9 mouse cellular contexts compared by ENCODE assay signal in genomic region chr2:24763115-24763557, GRCm38 (mm10). TPM values are rescaled to one million over a fixed set of nuclear protein-coding genes. Genes with fewer than 3 reads are reported as not detected.
A peak's percentile ranks its signal among the peaks of the same experiment; 100 is the strongest.
DNase-seq lines count a peak whose midpoint lies in the region; ATAC-seq and TF ChIP-seq lines count a peak whose summit lies in the region.
"Had no signal": no experiment of that assay in that cellular context is flagged by ENCODE, and none has a peak within 500 bp of the region (broad histone marks: within the 10 kb centered on the region; RNA-seq: fewer than 3 reads in every experiment).

Gene Cacna1b (minus strand): TSS chr2:24763152.

- ATAC-seq in kidney, embryonic 16.5 days (ENCODE audit: low FRiP score, low TSS enrichment), result peak; percentile 89
- peak; percentile 86 for ATAC-seq in intestine, postnatal 0 days
- ATAC-seq in neural tube, embryonic 13.5 days (ENCODE audit: low read depth), result peak; percentile 93

- H3K27ac ChIP-seq in kidney, embryonic 16.5 days (ENCODE audit: low read length), result no peak within 1 kb of the TSS
- no peak within 1 kb of the TSS for H3K27ac ChIP-seq in intestine, postnatal 0 days (ENCODE audit: low read depth, low read length)
- H3K27ac ChIP-seq in neural tube, embryonic 13.5 days (replicated peaks), result peak within 1 kb of the TSS; percentile 88

- peak within 1 kb of the TSS; percentile 58 for H3K4me3 ChIP-seq in kidney, embryonic 16.5 days (ENCODE audit: low read length)
- peak within 1 kb of the TSS; percentile 49 for H3K4me3 ChIP-seq in intestine, postnatal 0 days (ENCODE audit: low read depth, low read length)
- peak within 1 kb of the TSS; percentile 65 for H3K4me3 ChIP-seq in neural tube, embryonic 13.5 days

- H3K36me3 ChIP-seq in kidney, embryonic 16.5 days (ENCODE audit: insufficient read depth, low read length), result no peaks in the 10 kb centered on the region
- H3K36me3 ChIP-seq in intestine, postnatal 0 days (ENCODE audit: control insufficient read depth, insufficient read depth), result no peaks in the 10 kb centered on the region
- peaks cover 16% of the 10 kb centered on the region for H3K36me3 ChIP-seq in neural tube, embryonic 13.5 days

- H3K4me1 ChIP-seq in kidney, embryonic 16.5 days (ENCODE audit: insufficient read depth, low read length), result peaks cover 13% of the 10 kb centered on the region
- H3K4me1 ChIP-seq in intestine, postnatal 0 days (replicated peaks; ENCODE audit: control insufficient read depth, insufficient read depth, low read length), result peaks cover 8% of the 10 kb centered on the region; the same call in 1 of the 2 replicates
- H3K4me1 ChIP-seq in neural tube, embryonic 13.5 days (replicated peaks), result peaks cover 42% of the 10 kb centered on the region

- no peak within 1 kb of the TSS for H3K9ac ChIP-seq in kidney, embryonic 16.5 days (replicated peaks; ENCODE audit: low read length)
- H3K9ac ChIP-seq in intestine, postnatal 0 days (ENCODE audit: low read depth, low read length), result no peak within 1 kb of the TSS
- peak within 1 kb of the TSS; percentile 90 for H3K9ac ChIP-seq in neural tube, embryonic 13.5 days

- WGBS in kidney, embryonic 16.5 days, result under 1% methylated on average over 42 of the region's 42 CpGs
- 0% methylated on average over 38 of the region's 42 CpGs for WGBS in intestine, postnatal 0 days
- 0% methylated on average over 20 of the region's 42 CpGs for WGBS in neural tube, embryonic 13.5 days

- intact Hi-C loops in gastrocnemius, postnatal 14 days (cut with DNase I; ENCODE audit: low total_unique reads), result no loop called here

- H3K9me3 ChIP-seq in kidney, embryonic 16.5 days (ENCODE audit: low read length), result no peaks in the 10 kb centered on the region
- H3K9me3 ChIP-seq in intestine, postnatal 0 days (ENCODE audit: control insufficient read depth), result no peaks in the 10 kb centered on the region
- no peaks in the 10 kb centered on the region for H3K9me3 ChIP-seq in neural tube, embryonic 13.5 days

- DNase-seq in kidney, adult 9 months, result no peak
- peak; percentile 85 to 93 for DNase-seq in cerebellum, postnatal 4 days (ENCODE audit: low spot score in 2 of 2)
- DNase-seq in gastrocnemius, postnatal 14 days, result peak; percentile 47
- peak; percentile 76 for DNase-seq in liver
- DNase-seq in testis, postnatal 14 days (ENCODE audit: low spot score), result peak; percentile 86

- H3K27me3 ChIP-seq in kidney, embryonic 16.5 days (ENCODE audit: insufficient read depth, low read length), result peaks cover 29% of the 10 kb centered on the region
- peaks cover 25% of the 10 kb centered on the region; the same call in 1 of the 2 replicates for H3K27me3 ChIP-seq in intestine, postnatal 0 days (replicated peaks; ENCODE audit: control insufficient read depth, insufficient read depth, low read length)
- H3K27me3 ChIP-seq in neural tube, embryonic 13.5 days, result peaks cover 16% of the 10 kb centered on the region

- TF ChIP-seq CTCF in intestine, postnatal 0 days (IDR thresholded peaks at IDR 0.05; ENCODE audit: low read depth), result no peak

- H3K4me2 ChIP-seq in kidney, embryonic 16.5 days (replicated peaks; ENCODE audit: low read depth, low read length), result peak within 1 kb of the TSS; percentile 91
- H3K4me2 ChIP-seq in intestine, postnatal 0 days (replicated peaks; ENCODE audit: low read depth), result peak within 1 kb of the TSS; percentile 93
- peak within 1 kb of the TSS; percentile 89 for H3K4me2 ChIP-seq in neural tube, embryonic 13.5 days

RNA-seq across cellular contexts. Expression of gene Cacna1b, which starts in this region (rescaled TPM):
- polyA plus RNA-seq in kidney, embryonic 16.5 days (2015; fragmentation: Nextera tagmentation; extraction: Ambion mirVana), result 0.35 and 1.0 TPM in 2 replicates
- under 1 TPM; 0.12 to 0.40 TPM for total RNA-seq in gastrocnemius, postnatal 14 days (2021)
- polyA plus RNA-seq in intestine, postnatal 0 days (2015; fragmentation: Nextera tagmentation; extraction: Ambion mirVana), result 0.37 and 0.47 TPM in 2 replicates
- 8.4 and 8.9 TPM in 2 replicates for polyA plus RNA-seq in neural tube, embryonic 13.5 days (2015; fragmentation: Nextera tagmentation; extraction: Ambion mirVana)
- total RNA-seq: MEL had no signal

Comparison
In these comparisons a context has a peak if more than half of its experiments do, and no peak if none do; other contexts are left out.
1. Peak in DNase-seq in gastrocnemius, postnatal 14 days; RNA of the gene not detected or under 1 TPM.
2. Peak in ATAC-seq, H3K4me3 ChIP-seq and H3K4me2 ChIP-seq in intestine, postnatal 0 days; RNA of the gene not detected or under 1 TPM.